Mouse (Mus musculus): Measurements from ENCODE around the gene Drc3.

- no peak for TF ChIP-seq CTCF (IDR thresholded peaks at IDR 0.05; ENCODE audit: low read depth)
- no peak for TF ChIP-seq EP300 (IDR thresholded peaks at IDR 0.05; ENCODE audit: low read depth)
Observed at GRCm38 (mm10) chr11:60426417-60426816, 73.3 kb downstream of the Drc3 start.

All from liver, embryonic 14.5 days (tissue).